9 mouse cellular contexts compared by ENCODE assay signal in the genomic region with DNA sequence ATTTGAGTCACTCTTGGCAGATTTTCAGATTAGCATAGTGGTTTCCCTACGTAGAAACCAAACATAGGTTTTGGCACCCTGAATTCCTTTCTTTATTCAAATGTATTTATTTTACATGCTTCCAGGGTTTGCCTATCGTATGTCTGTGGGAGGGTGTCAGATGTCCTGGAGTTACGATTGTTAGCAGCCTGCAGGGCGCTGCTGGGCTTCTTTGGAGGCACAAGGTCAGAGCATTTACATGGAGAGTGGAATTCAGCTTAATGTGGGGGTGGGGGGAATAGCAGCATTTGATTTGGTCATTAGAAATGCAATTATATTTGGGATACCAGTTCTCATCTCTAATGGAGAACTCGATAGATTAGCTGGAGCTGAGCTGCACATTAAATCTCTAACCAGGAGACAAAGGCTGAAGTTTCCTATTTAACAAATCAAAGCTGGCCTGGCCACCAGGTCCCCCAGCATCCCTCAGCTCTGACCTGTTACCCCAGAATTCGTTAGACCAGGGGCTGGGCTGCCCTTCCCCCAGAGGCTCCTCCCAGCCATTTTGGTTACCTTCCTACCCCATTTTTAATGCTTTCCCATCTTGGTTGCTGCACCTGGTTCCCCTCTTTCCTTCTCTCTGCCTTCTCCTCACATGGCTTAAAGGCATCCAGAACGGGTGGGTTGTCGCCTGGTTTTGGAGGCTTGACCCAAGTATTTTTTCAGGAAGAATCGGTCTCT.
"Had no signal": no experiment of that assay in that cellular context is flagged by ENCODE, and none has a peak within 500 bp of the region (broad histone marks: within the 10 kb centered on the region; RNA-seq: fewer than 3 reads in every experiment).

No protein-coding gene starts in this region.

- H3K36me3 ChIP-seq: limb, embryonic 15.5 days; midbrain, embryonic 12.5 days had no signal

- H3K4me3 ChIP-seq: limb, embryonic 15.5 days; liver, embryonic 12.5 days; midbrain, embryonic 12.5 days had no signal

- DNase-seq: kidney, adult 18-20 months; kidney, postnatal 25 days; layer of hippocampus, adult 9-11 months; layer of hippocampus, postnatal 36 days; spleen, adult 18-20 months had no signal

- H3K27ac ChIP-seq: limb, embryonic 15.5 days; liver, embryonic 12.5 days; midbrain, embryonic 12.5 days had no signal

- H3K27me3 ChIP-seq: limb, embryonic 15.5 days; liver, embryonic 12.5 days; midbrain, embryonic 12.5 days had no signal

- H3K9me3 ChIP-seq: limb, embryonic 15.5 days; liver, embryonic 12.5 days; midbrain, embryonic 12.5 days had no signal

- H3K4me2 ChIP-seq: limb, embryonic 15.5 days; liver, embryonic 12.5 days; midbrain, embryonic 12.5 days had no signal

- H3K9ac ChIP-seq: limb, embryonic 15.5 days; liver, embryonic 12.5 days; midbrain, embryonic 12.5 days had no signal

- ATAC-seq: liver, embryonic 12.5 days; midbrain, embryonic 16.5 days had no signal
